Mouse (Mus musculus) lung, adult 2 months (tissue): ENCODE results near the gene Elovl2.

Experiments used
- CTCF ChIP-seq: fragments of 200-500 bp; IDR thresholded peaks from 2 replicates; pipeline ENCODE4 v1.5.1; 2011; ENCODE audit warnings: mild to moderate bottlenecking, low read length, control low read depth; ENCODE audit not compliant: insufficient read depth
- POLR2A ChIP-seq: fragments of 200-500 bp; IDR thresholded peaks from 2 replicates; pipeline ENCODE4 v1.6.1; 2011; ENCODE audit warnings: low read depth, mild to moderate bottlenecking, control low read depth, low read length, borderline replicate concordance; ENCODE audit errors: extremely low read depth

DNA sequence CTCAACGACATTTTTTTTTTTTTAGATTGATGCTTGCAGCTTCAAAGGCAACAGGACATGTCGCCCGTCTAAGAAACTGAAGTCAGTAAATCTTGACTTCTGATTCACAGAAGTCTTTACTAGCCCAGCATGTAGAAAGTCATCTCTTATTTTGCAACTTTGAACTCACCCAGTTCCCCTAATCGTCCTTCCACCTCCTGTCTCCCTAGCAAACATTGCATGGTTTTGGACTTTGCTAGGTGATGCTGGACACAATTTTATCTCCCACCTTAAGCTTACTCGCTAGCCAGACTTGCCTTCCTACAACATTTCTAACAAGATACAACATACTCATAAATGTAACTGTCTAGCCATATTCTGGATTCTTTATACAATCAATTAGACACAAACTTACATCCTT lies 7.9 kb upstream of the Elovl2 start:
- TF ChIP-seq CTCF (no peak), POLR2A (no peak)
